Mouse (Mus musculus) lung, postnatal 10 days (tissue): ENCODE measurements around the gene Shh.

ENCODE experiments used
- DNase-seq: peaks from one replicate; pipeline ENCODE4 v3.0.0; 2021

Gene Shh

GRCm38 (mm10) chr5:28458821-28459240 lies 8.2 kb downstream of the Shh start:
- peak; percentile 76 for DNase-seq

GRCm38 (mm10) chr5:28457921-28458641 lies 9.0 kb downstream of the Shh start:
- DNase-seq = no peak

GRCm38 (mm10) chr5:28456366-28456765 lies 10.7 kb downstream of the Shh start:
- DNase-seq = no peak

DNA sequence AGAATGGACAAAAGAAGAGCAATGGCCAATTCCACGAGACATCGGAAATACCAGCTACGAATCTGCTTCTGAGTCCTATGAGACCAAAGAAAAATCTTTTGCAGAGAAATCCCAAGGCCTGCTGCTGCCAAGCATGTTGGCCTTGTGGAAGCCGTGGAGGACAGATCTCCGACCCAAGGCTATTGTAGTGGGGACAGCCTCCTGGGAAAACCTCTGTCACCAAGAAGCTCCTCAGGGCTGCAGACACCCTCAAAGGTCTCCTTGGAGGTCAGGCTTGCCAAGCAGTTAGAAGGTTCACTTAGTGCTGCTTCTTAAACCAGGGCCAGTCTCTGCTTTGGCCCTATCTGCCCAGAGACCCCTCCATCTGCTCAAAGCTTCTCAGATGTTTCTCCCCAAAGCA lies 11.3 kb downstream of the Shh start:
- DNase-seq = no peak

DNA sequence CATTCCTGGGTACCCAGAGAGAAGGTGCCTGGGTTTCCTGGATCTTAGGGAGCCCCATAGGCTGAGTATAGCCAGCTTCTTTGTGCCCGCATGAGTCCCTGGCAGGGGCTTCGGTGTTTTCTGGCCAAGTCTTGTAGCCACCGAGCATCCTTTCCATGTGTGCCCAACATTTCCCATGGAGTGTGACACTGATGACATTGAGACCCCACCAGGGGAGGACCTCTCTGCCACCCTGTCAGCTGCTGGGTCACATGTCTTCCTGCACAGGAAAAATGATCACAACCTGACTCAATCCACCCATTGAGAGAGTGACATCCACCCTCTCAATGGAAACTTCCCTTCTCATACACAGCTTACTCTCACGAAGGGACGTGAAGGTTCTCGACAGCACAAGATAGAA lies 12.5 kb downstream of the Shh start:
- DNase-seq = no peak

DNA sequence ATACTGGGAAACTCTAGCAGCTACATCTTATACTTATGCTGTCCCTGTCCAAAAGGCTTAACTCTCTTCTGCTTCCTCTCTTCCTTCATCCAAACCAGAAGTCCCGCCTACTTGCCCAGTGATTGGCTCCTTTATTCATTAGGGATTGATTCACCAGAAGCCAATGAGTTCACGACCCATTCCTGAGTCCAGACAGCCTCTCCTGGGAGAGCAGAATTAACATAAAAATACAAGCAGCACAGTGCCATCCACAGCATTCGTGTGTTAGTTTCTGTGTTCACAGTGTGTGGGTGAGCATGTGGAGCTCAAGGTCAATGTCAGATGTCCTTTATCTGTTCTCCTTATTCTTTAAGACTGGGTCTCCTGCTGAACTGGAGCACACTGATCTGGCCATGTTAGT lies 13.5 kb downstream of the Shh start:
- DNase-seq = no peak

GRCm38 (mm10) chr5:28453086-28453485 lies 14.0 kb downstream of the Shh start:
- DNase-seq = no peak

DNA sequence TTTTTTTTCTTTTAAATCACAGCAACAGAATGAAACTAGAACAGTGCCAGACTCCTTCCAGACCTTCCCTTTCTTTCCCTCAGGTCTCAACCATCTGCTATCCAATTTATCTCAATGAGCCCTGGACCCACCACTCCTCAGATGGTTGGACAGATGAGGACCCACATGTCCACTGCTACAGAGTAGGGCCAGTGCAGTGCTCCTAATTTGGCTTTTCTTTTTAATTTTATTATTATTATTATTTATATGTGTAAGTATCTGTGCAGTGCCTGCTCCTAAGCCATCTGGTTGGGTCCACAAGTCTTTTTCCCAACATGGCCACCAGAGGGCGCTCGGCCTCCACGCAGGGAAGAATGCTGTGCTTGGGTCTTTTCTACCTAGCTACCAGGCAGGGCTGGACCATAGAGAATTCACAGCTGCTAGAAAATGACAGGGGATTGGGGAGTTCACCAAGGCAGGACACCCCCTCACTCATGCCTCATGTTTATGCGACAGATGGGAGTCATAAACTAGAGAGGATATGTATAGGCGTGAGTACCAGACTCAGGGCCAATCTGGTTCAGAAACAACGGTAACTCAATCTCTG lies 15.9 kb downstream of the Shh start:
- DNase-seq = peak; percentile 83

DNA sequence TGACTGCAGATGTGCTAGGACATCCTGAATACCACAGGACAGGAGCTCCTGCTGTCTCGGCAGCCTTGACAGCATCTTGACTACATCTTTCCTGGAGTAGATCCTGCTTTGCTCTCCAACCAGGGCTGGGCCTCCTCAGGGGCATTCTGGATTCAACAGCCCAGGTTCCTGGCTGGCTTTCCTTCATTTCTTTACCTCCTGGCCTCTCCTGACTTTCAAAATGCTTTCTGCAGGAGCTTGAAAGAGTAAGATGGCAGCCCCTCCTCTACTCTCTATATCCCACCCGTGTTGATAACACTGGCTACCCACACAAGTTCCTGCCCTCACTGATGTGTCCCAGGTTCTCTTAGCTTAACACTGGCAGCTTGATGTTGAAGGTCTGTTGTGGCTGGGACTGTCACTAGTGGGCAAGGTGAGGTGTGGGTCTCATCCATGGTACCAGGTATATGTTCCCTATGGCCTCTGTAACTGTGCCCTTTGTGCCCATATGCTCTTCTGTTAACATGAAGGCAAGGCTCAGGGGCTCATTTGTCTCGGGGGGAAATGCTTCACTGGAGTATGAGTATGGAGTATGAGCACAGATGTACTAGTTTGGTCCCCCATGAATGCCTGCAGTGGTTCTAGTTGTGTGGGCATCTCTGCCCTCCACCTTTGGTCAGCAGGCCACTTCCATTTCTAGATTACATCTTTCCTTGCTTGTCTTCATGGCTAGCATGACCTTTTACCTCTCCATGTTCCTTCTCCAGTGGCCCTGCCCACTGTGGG lies 16.7 kb downstream of the Shh start:
- no peak for DNase-seq

GRCm38 (mm10) chr5:28425926-28426325 lies 41.1 kb downstream of the Shh start:
- DNase-seq = no peak

GRCm38 (mm10) chr5:28423781-28424180 lies 43.3 kb downstream of the Shh start:
- no peak for DNase-seq

DNA sequence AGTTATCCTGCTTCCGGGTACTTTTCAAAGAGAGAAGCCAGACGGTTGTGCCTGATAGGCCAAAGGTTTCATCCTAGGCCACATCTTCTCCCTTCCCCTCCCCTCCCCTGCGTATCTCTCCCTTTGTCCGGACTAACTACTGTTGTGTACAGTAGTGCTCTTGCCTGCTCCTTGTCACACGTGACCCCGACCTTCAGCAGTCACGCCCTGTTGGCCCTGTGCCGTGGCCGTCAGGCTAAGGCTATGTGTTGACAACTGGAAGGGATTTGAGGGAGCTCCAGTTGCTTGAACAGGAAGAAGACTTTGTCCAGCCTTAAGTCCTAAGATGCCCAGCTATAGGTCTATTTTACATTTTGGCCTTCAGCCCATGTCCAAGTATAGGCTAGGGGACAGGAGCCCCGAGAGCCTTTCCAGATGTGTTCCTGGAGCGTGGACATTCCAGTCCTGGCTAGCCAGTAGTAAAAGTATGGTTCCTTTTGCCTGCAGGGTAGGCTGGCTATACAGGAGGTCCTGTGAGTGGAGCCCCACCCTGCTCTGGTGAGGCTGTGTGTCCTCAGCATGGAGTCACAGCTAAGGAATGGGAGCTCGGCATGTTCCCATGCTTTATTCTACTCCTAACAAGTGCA lies 47.3 kb downstream of the Shh start:
- no peak for DNase-seq

- DNase-seq = no peak
Measured at GRCm38 (mm10) chr5:28418734-28419133, 48.3 kb downstream of the Shh start.

- no peak for DNase-seq
Measured at GRCm38 (mm10) chr5:28416029-28416428, 51.0 kb downstream of the Shh start.

DNA sequence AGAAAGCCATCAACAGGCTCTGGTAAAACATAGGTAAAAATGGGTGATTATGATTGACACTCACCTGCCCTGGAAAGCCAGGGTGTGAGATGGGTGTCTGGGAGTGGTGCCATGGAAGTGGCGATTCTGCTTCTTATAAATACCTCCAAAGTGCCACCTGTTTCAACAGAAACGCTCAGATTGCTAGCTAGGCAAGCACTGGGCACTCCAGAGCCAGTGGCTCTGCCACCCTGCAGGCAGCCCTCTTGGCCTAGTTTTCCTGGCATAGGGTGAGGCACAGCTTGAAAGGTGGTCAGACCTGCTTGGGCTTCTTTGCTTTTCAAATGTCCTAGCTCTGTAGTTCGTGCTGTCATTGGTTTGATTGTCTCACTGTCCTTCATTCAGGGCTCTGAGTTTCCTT lies 53.0 kb downstream of the Shh start:
- no peak for DNase-seq

DNA sequence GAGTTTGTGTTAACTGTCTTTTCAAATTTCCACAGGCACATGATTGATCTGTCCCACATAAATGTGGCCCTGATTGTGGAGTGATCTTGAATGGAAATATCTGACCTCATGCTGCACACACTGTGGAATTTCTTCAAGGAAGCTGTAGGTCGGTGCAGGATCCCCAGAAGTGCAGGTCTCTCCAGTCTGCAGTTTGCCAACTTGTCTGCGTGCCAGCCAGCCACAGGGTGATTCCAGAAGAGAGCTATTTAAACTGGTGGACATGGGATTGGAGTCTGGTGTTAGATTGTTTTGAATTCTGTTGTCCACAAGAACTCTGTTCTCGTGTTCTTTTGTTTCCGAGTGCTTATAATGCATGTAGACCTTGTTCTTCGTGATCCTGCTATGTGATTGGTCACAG lies 53.5 kb downstream of the Shh start:
- DNase-seq = no peak

DNA sequence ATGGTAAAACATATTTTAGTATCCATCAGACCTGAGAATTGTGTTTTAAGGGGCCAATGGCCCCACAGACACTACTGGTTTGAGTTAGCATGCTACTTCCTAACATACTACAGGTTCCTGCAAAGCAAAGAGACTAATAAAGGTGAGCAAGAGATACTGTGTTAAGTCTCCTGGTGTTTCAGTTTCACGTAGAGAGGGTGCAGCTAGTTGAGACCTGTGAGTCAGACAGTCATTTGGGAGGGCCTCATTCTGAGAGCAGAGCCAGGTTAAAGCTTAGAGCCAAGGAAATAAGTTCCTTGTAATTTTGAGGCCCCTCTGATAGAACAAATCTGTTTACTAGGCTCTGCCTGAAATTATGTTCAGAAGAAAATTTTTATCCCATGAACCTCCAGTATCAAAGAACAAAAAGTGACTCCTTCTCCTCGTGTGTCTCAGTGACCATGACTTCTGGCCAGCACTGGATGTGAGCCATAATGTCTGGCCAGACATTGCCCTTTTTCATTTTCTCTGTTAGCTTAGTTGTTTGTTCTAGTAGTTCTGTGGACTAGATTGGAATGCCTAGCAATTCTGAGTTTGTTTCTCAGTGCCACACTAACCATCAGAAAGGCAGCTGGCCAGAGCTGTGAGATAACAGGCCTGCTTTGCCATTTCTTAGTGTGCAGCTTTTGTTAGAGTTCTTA lies 54.9 kb downstream of the Shh start:
- no peak for DNase-seq
